Mouse (Mus musculus): Measurements from ENCODE around the gene Tssk4. TPM values are rescaled to one million over a fixed set of nuclear protein-coding genes. Genes with fewer than 3 reads are reported as not detected.
A peak's percentile ranks its signal among the peaks of the same experiment; 100 is the strongest.

Gene Tssk4
- total and polyA plus RNA-seq, 2 experiments: 0.09 to 0.18 TPM

DNA sequence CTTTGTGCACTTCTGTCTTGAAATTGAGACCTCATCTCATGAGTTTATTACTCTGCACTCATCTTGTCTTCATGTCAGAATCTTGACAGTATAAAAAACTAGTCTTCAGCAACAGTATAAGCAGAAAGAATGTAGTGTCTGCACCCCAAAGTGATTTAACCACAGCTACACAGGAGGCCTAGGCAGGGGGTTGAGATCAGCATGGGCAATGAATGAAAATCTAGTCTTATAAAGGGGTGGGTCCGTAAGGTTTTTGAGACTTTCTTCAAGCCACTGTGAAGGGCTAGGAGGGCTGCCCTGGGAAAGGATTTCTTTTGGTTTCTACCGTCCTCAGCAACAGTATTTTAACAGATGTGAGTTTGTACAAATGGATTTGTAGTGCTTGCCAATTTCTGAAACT, 10.7 kb downstream of the Tssk4 start:
- peak overlapping the region; percentile 74; the same call in 1 of the 2 replicates for H3K4me3 ChIP-seq (ENCODE audit: insufficient read depth, low read depth, low read length)
- 75% methylated on average over 2 of the region's 2 CpGs for WGBS
- H3K9ac ChIP-seq (ENCODE audit: low read depth, low read length): no peak overlapping the region

DNA sequence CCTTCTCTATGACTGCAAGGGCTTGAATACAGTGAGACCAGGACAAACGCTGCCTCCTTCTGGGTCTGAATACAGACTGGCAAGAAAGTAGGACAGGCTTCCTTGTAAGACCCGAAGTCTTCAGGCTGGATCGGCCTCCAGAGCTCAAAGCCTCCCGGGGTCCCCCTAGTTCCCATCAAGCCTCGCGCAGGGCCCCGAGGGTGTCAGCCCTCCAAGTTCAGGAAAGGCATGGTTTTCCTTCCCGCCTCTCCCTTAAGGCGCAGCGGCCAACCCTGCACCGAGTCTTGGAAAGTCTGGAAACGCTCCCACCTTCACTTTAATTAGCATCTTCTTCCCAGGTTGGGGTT, 21.5 kb downstream of the Tssk4 start:
- peak overlapping the region; percentile 89 for H3K9ac ChIP-seq (ENCODE audit: low read depth, low read length)
- WGBS: 0% methylated on average over 12 of the region's 12 CpGs
- H3K27me3 ChIP-seq (ENCODE audit: control insufficient read depth, insufficient read depth, low read length): no peaks in the 10 kb centered on the region
- peak overlapping the region; percentile 78 for H3K4me3 ChIP-seq (ENCODE audit: insufficient read depth, low read depth, low read length)
- peaks cover 5% of the 10 kb centered on the region for H3K4me1 ChIP-seq (ENCODE audit: control insufficient read depth, insufficient read depth, low read length)
- peak overlapping the region; percentile 94 for H3K27ac ChIP-seq (replicated peaks; ENCODE audit: insufficient read depth, low read depth, low read length)
- no peak for DNase-seq (ENCODE audit: extremely low read depth, low read depth, low spot score)
- H3K36me3 ChIP-seq (ENCODE audit: control insufficient read depth, insufficient read depth, low read length): peaks cover 14% of the 10 kb centered on the region; the same call in 1 of the 2 replicates
- peaks cover 14% of the 10 kb centered on the region; the same call in 1 of the 2 replicates for H3K79me2 ChIP-seq (ENCODE audit: control insufficient read depth, insufficient read depth, low read length)
- TF ChIP-seq POLR2A (IDR thresholded peaks at IDR 0.05; ENCODE audit: extremely low read depth, insufficient read depth, low read length) (no peak), CTCF (IDR thresholded peaks at IDR 0.05; ENCODE audit: low read depth, low read length) (no peak)

More for the DNA sequence above, 10.7 kb downstream of the Tssk4 start:
- Histone ChIP-seq H3K27ac (replicated peaks; ENCODE audit: insufficient read depth, low read depth, low read length) (no peak overlapping the region), H3K36me3 (ENCODE audit: control insufficient read depth, insufficient read depth, low read length) (peaks cover 10% of the 10 kb centered on the region; the same call in 1 of the 2 replicates), H3K27me3 (ENCODE audit: control insufficient read depth, insufficient read depth, low read length) (no peaks in the 10 kb centered on the region), H3K79me2 (ENCODE audit: control insufficient read depth, insufficient read depth, low read length) (peaks cover 2% of the 10 kb centered on the region; the same call in 1 of the 2 replicates), H3K4me1 (ENCODE audit: control insufficient read depth, insufficient read depth, low read length) (no peaks in the 10 kb centered on the region; the same call in 1 of the 2 replicates)
- no peak for TF ChIP-seq POLR2A (IDR thresholded peaks at IDR 0.05; ENCODE audit: extremely low read depth, insufficient read depth, low read length)
- TF ChIP-seq CTCF (IDR thresholded peaks at IDR 0.05; ENCODE audit: low read depth, low read length): no peak
- no peak for DNase-seq (ENCODE audit: extremely low read depth, low read depth, low spot score)

- H3K79me2 ChIP-seq (ENCODE audit: control insufficient read depth, insufficient read depth, low read length): peaks cover 14% of the 10 kb centered on the region; the same call in 1 of the 2 replicates
- H3K4me3 ChIP-seq (ENCODE audit: insufficient read depth, low read depth, low read length): peak within 1 kb of the TSS; percentile 78
- H3K27me3 ChIP-seq (ENCODE audit: control insufficient read depth, insufficient read depth, low read length): no peaks in the 10 kb centered on the region
- peak within 1 kb of the TSS; percentile 94 for H3K27ac ChIP-seq (replicated peaks; ENCODE audit: insufficient read depth, low read depth, low read length)
- DNase-seq (ENCODE audit: extremely low read depth, low read depth, low spot score): peak; percentile 99
- TF ChIP-seq POLR2A (IDR thresholded peaks at IDR 0.05; ENCODE audit: extremely low read depth, insufficient read depth, low read length) (peak; percentile 51; the same call in 1 of the 2 replicates), CTCF (IDR thresholded peaks at IDR 0.05; ENCODE audit: low read depth, low read length) (no peak)
- H3K4me1 ChIP-seq (ENCODE audit: control insufficient read depth, insufficient read depth, low read length): peaks cover 5% of the 10 kb centered on the region
- H3K9ac ChIP-seq (ENCODE audit: low read depth, low read length): peak within 1 kb of the TSS; percentile 89
- H3K36me3 ChIP-seq (ENCODE audit: control insufficient read depth, insufficient read depth, low read length): peaks cover 15% of the 10 kb centered on the region; the same call in 1 of the 2 replicates
- under 1% methylated on average over 38 of the region's 38 CpGs for WGBS
These were observed 22.1 kb downstream of the Tssk4 start, which contains the start of the genes Gmpr2 and Nedd8 for GRCm38 (mm10) chr14:55671833-55672740. Gene Gmpr2, plus strand, starts transcription at chr14:55671941. Gene Nedd8, minus strand, starts transcription at chr14:55672124.

- 79% methylated on average over 7 of the region's 7 CpGs for WGBS
- no peak overlapping the region for H3K9ac ChIP-seq (ENCODE audit: low read depth, low read length)
- TF ChIP-seq CTCF (IDR thresholded peaks at IDR 0.05; ENCODE audit: low read depth, low read length) (no peak), POLR2A (IDR thresholded peaks at IDR 0.05; ENCODE audit: extremely low read depth, insufficient read depth, low read length) (no peak)
These were observed 22.7 kb downstream of the Tssk4 start for GRCm38 (mm10) chr14:55672741-55673060.

GRCm38 (mm10) chr14:55677615-55678014, 27.6 kb downstream of the Tssk4 start:
- Histone ChIP-seq H3K27me3 (ENCODE audit: control insufficient read depth, insufficient read depth, low read length) (no peaks in the 10 kb centered on the region), H3K27ac (replicated peaks; ENCODE audit: insufficient read depth, low read depth, low read length) (no peak overlapping the region), H3K4me3 (ENCODE audit: insufficient read depth, low read depth, low read length) (no peak overlapping the region), H3K4me1 (ENCODE audit: control insufficient read depth, insufficient read depth, low read length) (peaks cover 9% of the 10 kb centered on the region), H3K9ac (ENCODE audit: low read depth, low read length) (no peak overlapping the region), H3K79me2 (ENCODE audit: control insufficient read depth, insufficient read depth, low read length) (no peaks in the 10 kb centered on the region), H3K36me3 (ENCODE audit: control insufficient read depth, insufficient read depth, low read length) (peaks cover 38% of the 10 kb centered on the region)
- TF ChIP-seq POLR2A (IDR thresholded peaks at IDR 0.05; ENCODE audit: extremely low read depth, insufficient read depth, low read length) (no peak), CTCF (IDR thresholded peaks at IDR 0.05; ENCODE audit: low read depth, low read length) (no peak)
- peak; percentile 26 for DNase-seq (ENCODE audit: extremely low read depth, low read depth, low spot score)
- WGBS: 84% methylated on average over 4 of the region's 4 CpGs

More at GRCm38 (mm10) chr14:55672741-55673060, 22.7 kb downstream of the Tssk4 start:
- H3K4me1 ChIP-seq (ENCODE audit: control insufficient read depth, insufficient read depth, low read length): peaks cover 5% of the 10 kb centered on the region
- no peak for DNase-seq (ENCODE audit: extremely low read depth, low read depth, low spot score)
- H3K27me3 ChIP-seq (ENCODE audit: control insufficient read depth, insufficient read depth, low read length): no peaks in the 10 kb centered on the region
- peaks cover 17% of the 10 kb centered on the region for H3K36me3 ChIP-seq (ENCODE audit: control insufficient read depth, insufficient read depth, low read length)
- peak overlapping the region; percentile 53; the same call in 1 of the 2 replicates for H3K4me3 ChIP-seq (ENCODE audit: insufficient read depth, low read depth, low read length)
- H3K79me2 ChIP-seq (ENCODE audit: control insufficient read depth, insufficient read depth, low read length): peaks cover 14% of the 10 kb centered on the region; the same call in 1 of the 2 replicates
- no peak overlapping the region for H3K27ac ChIP-seq (replicated peaks; ENCODE audit: insufficient read depth, low read depth, low read length)

Measured in liver, adult 2 months (tissue).